Mouse (Mus musculus) liver, postnatal 0 days (tissue): ENCODE measurements at regions not wholly inside any gene's neighbourhood (a gene's known extent, or its start where the extent isn't known, plus 50 kb on each side); places are given as distances from the start of the nearest gene placed in this dataset.
"Not testable (repeated sequence)": the region's sequence is repeated elsewhere in the genome, so short reads cannot be mapped to it uniquely, and the experiment has no call there.

ENCODE experiments used
- CTCF ChIP-seq: sonication (generic); IDR thresholded peaks from 2 replicates; pipeline ENCODE4 v1.5.1; 2016; ENCODE audit warnings: antibody characterized with exemption, low read depth
- EP300 ChIP-seq: IDR thresholded peaks from 2 replicates; pipeline ENCODE4 v1.6.1; 2016; ENCODE audit warnings: antibody characterized with exemption, low read depth, mild to moderate bottlenecking

DNA sequence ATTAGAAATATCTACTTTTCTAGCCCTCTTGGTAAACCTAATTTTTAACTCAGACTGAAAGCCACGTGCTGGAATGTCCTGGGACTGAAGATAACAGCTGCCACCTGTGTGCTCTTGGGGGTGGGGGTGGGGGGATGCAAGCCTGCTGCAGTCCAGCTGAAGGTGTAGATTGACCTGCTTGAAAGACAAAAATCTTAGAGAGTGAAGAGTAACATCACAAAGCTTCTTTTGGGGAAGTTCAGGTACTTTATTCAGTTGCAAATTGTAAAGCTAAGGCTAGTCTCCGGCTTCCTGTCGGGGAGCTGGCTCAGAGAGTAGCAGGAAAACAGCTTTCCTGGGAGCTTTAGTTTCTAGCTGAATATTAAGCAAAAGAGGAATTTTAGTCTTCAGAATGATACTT lies 71.4 kb upstream of the Tns3 start:
- not testable (repeated sequence) for TF ChIP-seq CTCF, EP300
